Mouse (Mus musculus) CH12.LX (cell line): ENCODE data around the gene Gm28539. TPM values are rescaled to one million over a fixed set of nuclear protein-coding genes. Genes with fewer than 3 reads are reported as not detected.

Source experiments
- DNase-seq: peaks from one replicate; pipeline ENCODE4 v3.0.0-alpha.2; 2013; ENCODE audit errors: extremely low read depth
- H3K27ac ChIP-seq: 2 replicates; pipeline ENCODE4 v1.5.1; 2012; ENCODE audit warnings: low read depth, mild to moderate bottlenecking, control low read depth, moderate library complexity; ENCODE audit not compliant: insufficient read depth
- H3K27me3 ChIP-seq: replicated peaks from 2 replicates; pipeline ENCODE3; 2012; ENCODE audit warnings: inconsistent platforms
- H3K36me3 ChIP-seq, 2 experiments: replicated peaks in 1 of 2; 2 replicates each; pipeline versions ENCODE3 to v1.6.1; 2012; ENCODE audit warnings: inconsistent platforms in 1 of 2, low read length in 1 of 2, mild to moderate bottlenecking in 1 of 2, mixed read lengths in 1 of 2, moderate library complexity in 1 of 2; ENCODE audit not compliant: control insufficient read depth in 1 of 2, insufficient read depth in 1 of 2
- H3K4me1 ChIP-seq, 2 experiments: 2 replicates each; pipeline ENCODE4 v1.6.1; 2012; ENCODE audit warnings: inconsistent platforms in 1 of 2, moderate library complexity in 1 of 2; ENCODE audit not compliant: insufficient read depth in 2 of 2, control insufficient read depth in 1 of 2
- H3K4me2 ChIP-seq: 2 replicates; pipeline ENCODE4 v1.6.1; 2012; ENCODE audit warnings: low read depth, mild to moderate bottlenecking, control low read depth; ENCODE audit not compliant: poor library complexity, insufficient read depth, severe bottlenecking
- H3K4me3 ChIP-seq, 3 experiments: fragments of 150-350 bp in 1 of 3; sonication (generic) in 1 of 3; replicated peaks in 1 of 3; 2 replicates each; pipeline versions ENCODE3 to v1.5.1; 2011 to 2012; ENCODE audit warnings: low read depth in 2 of 3, low read length in 2 of 3, mild to moderate bottlenecking in 2 of 3, moderate library complexity in 2 of 3, control low read depth in 1 of 3, improper control_type of control experiment in 1 of 3, inconsistent platforms in 1 of 3, mixed read lengths in 1 of 3; ENCODE audit not compliant: poor library complexity in 1 of 3
- H3K79me2 ChIP-seq: replicated peaks from 2 replicates; pipeline ENCODE4 v1.6.1; 2012; ENCODE audit warnings: mild to moderate bottlenecking, moderate library complexity; ENCODE audit not compliant: control insufficient read depth, poor library complexity, insufficient read depth, severe bottlenecking; ENCODE audit errors: extremely low read depth
- H3K9ac ChIP-seq: 2 replicates; pipeline ENCODE4 v1.6.1; 2012; ENCODE audit warnings: low read depth, mild to moderate bottlenecking, control low read depth, moderate library complexity; ENCODE audit not compliant: insufficient read depth
- H3K9me3 ChIP-seq: replicated peaks from 2 replicates; pipeline ENCODE3; 2012; ENCODE audit warnings: low read length, inconsistent platforms, mixed read lengths
- BHLHE40 ChIP-seq: IDR thresholded peaks from 2 replicates; pipeline ENCODE4 v1.6.1; 2011; ENCODE audit warnings: mild to moderate bottlenecking, low read depth, low read length, improper control_type of control experiment
- CHD1 ChIP-seq: IDR thresholded peaks from 2 replicates; pipeline ENCODE4 v1.6.1; 2012; ENCODE audit warnings: low read depth, low read length, improper control_type of control experiment, inconsistent platforms
- CHD2 ChIP-seq: IDR thresholded peaks from 2 replicates; pipeline ENCODE4 v1.6.1; 2011; ENCODE audit warnings: low read length, improper control_type of control experiment
- CTCF ChIP-seq, 2 experiments: IDR thresholded peaks in 1 of 2; conservative IDR thresholded peaks in 1 of 2; 2 replicates each; pipeline ENCODE4 v1.5.1; 2011 to 2012; ENCODE audit warnings: low read depth in 2 of 2, low read length in 2 of 2, improper control_type of control experiment in 1 of 2, inconsistent platforms in 1 of 2, mild to moderate bottlenecking in 1 of 2, moderate library complexity in 1 of 2
- E2F4 ChIP-seq: IDR thresholded peaks from 2 replicates; pipeline ENCODE4 v1.6.1; 2011; ENCODE audit warnings: low read depth, low read length, improper control_type of control experiment; ENCODE audit not compliant: insufficient replicate concordance
- ELF1 ChIP-seq: IDR thresholded peaks from 2 replicates; pipeline ENCODE4 v1.6.1; 2014; ENCODE audit warnings: low read depth, mild to moderate bottlenecking, inconsistent platforms, low read length, improper control_type of control experiment
- EP300 ChIP-seq: IDR thresholded peaks from 2 replicates; pipeline ENCODE4 v1.6.1; 2011; ENCODE audit warnings: low read length, improper control_type of control experiment
- ETS1 ChIP-seq: conservative IDR thresholded peaks from 2 replicates; pipeline ENCODE4 v1.6.1; 2012; ENCODE audit warnings: low read depth, mild to moderate bottlenecking, inconsistent platforms, low read length, improper control_type of control experiment, moderate library complexity
- GABPA ChIP-seq: IDR thresholded peaks from 2 replicates; pipeline ENCODE4 v1.6.1; 2012; ENCODE audit warnings: low read depth, low read length, improper control_type of control experiment, inconsistent platforms; ENCODE audit not compliant: insufficient replicate concordance
- HCFC1 ChIP-seq: IDR thresholded peaks from 2 replicates; pipeline ENCODE4 v1.6.1; 2012; ENCODE audit warnings: low read depth, mild to moderate bottlenecking, inconsistent platforms, low read length, improper control_type of control experiment
- IRF4 ChIP-seq: IDR thresholded peaks from 2 replicates; pipeline ENCODE4 v1.6.1; 2014; ENCODE audit warnings: low read depth, mild to moderate bottlenecking, inconsistent platforms, low read length, improper control_type of control experiment
- JUN ChIP-seq: IDR thresholded peaks from 2 replicates; pipeline ENCODE4 v1.6.1; 2011; ENCODE audit warnings: low read depth, mild to moderate bottlenecking, low read length, improper control_type of control experiment, moderate library complexity; ENCODE audit not compliant: insufficient read depth
- JUND ChIP-seq: conservative IDR thresholded peaks from 2 replicates; pipeline ENCODE4 v1.6.1; 2011; ENCODE audit warnings: low read depth, low read length, improper control_type of control experiment
- KAT2A ChIP-seq: IDR thresholded peaks from 2 replicates; pipeline ENCODE4 v1.6.1; 2012; ENCODE audit warnings: low read length, improper control_type of control experiment, inconsistent platforms; ENCODE audit not compliant: insufficient replicate concordance
- MAFK ChIP-seq: IDR thresholded peaks from 2 replicates; pipeline ENCODE4 v1.6.1; 2011; ENCODE audit warnings: low read length, improper control_type of control experiment; ENCODE audit not compliant: insufficient replicate concordance
- MAX ChIP-seq: IDR thresholded peaks from 2 replicates; pipeline ENCODE4 v1.6.1; 2011; ENCODE audit warnings: low read length, improper control_type of control experiment
- MAZ ChIP-seq: IDR thresholded peaks from 2 replicates; pipeline ENCODE4 v1.6.1; 2012; ENCODE audit warnings: low read depth, mild to moderate bottlenecking, inconsistent platforms, low read length, improper control_type of control experiment, moderate library complexity
- MEF2A ChIP-seq: IDR thresholded peaks from 2 replicates; pipeline ENCODE4 v1.6.1; 2014; ENCODE audit warnings: low read depth, mild to moderate bottlenecking, inconsistent platforms, low read length, improper control_type of control experiment, borderline replicate concordance
- MXI1 ChIP-seq: IDR thresholded peaks from 2 replicates; pipeline ENCODE4 v1.6.1; 2011; ENCODE audit warnings: mild to moderate bottlenecking, low read depth, low read length, improper control_type of control experiment
- MYC ChIP-seq: IDR thresholded peaks from 2 replicates; pipeline ENCODE4 v1.6.1; 2011; ENCODE audit warnings: low read depth, mild to moderate bottlenecking, improper control_type of control experiment, low read length
- NELFE ChIP-seq: IDR thresholded peaks from 2 replicates; pipeline ENCODE4 v1.6.1; 2011; ENCODE audit warnings: low read depth, low read length, improper control_type of control experiment
- NRF1 ChIP-seq: IDR thresholded peaks from 2 replicates; pipeline ENCODE4 v1.6.1; 2014; ENCODE audit warnings: low read depth, mild to moderate bottlenecking, inconsistent platforms, low read length, improper control_type of control experiment, moderate library complexity
- PAX5 ChIP-seq: IDR thresholded peaks from 2 replicates; pipeline ENCODE4 v1.6.1; 2012; ENCODE audit warnings: low read length, inconsistent platforms, mixed read lengths
- POLR2A ChIP-seq: IDR thresholded peaks from 2 replicates; pipeline ENCODE4 v1.6.1; 2011; ENCODE audit warnings: low read depth, mild to moderate bottlenecking, improper control_type of control experiment, low read length
- POLR2AphosphoS2 ChIP-seq: IDR thresholded peaks from 2 replicates; pipeline ENCODE4 v1.6.1; 2011; ENCODE audit warnings: low read depth, low read length, improper control_type of control experiment
- RAD21 ChIP-seq: IDR thresholded peaks from 2 replicates; pipeline ENCODE4 v1.6.1; 2011; ENCODE audit warnings: low read depth, mild to moderate bottlenecking, low read length, improper control_type of control experiment, moderate library complexity
- RCOR1 ChIP-seq: conservative IDR thresholded peaks from 2 replicates; pipeline ENCODE4 v1.6.1; 2012; ENCODE audit warnings: low read depth, mild to moderate bottlenecking, inconsistent platforms, low read length, improper control_type of control experiment
- SIN3A ChIP-seq: IDR thresholded peaks from 2 replicates; pipeline ENCODE4 v1.6.1; 2012; ENCODE audit warnings: low read length, improper control_type of control experiment, inconsistent platforms
- SMC3 ChIP-seq: IDR thresholded peaks from 2 replicates; pipeline ENCODE4 v1.6.1; 2011; ENCODE audit warnings: low read depth, low read length, improper control_type of control experiment
- TBP ChIP-seq: conservative IDR thresholded peaks from 2 replicates; pipeline ENCODE4 v1.6.1; 2011; ENCODE audit warnings: low read depth, low read length, improper control_type of control experiment
- TCF12 ChIP-seq: IDR thresholded peaks from 2 replicates; pipeline ENCODE4 v1.6.1; 2014; ENCODE audit warnings: low read depth, mild to moderate bottlenecking, inconsistent platforms, low read length, improper control_type of control experiment
- UBTF ChIP-seq: IDR thresholded peaks from 2 replicates; pipeline ENCODE4 v1.6.1; 2012; ENCODE audit warnings: low read depth, mild to moderate bottlenecking, inconsistent platforms, low read length, improper control_type of control experiment, moderate library complexity
- USF1 ChIP-seq: IDR thresholded peaks from 2 replicates; pipeline ENCODE4 v1.6.1; 2014; ENCODE audit warnings: low read depth, mild to moderate bottlenecking, inconsistent platforms, low read length, improper control_type of control experiment
- USF2 ChIP-seq: conservative IDR thresholded peaks from 2 replicates; pipeline ENCODE4 v1.6.1; 2011; ENCODE audit warnings: low read depth, low read length, improper control_type of control experiment
- ZC3H11A ChIP-seq: IDR thresholded peaks from 2 replicates; pipeline ENCODE4 v1.6.1; 2012; ENCODE audit warnings: low read depth, mild to moderate bottlenecking, inconsistent platforms, low read length, improper control_type of control experiment
- ZKSCAN1 ChIP-seq: IDR thresholded peaks from 2 replicates; pipeline ENCODE4 v1.6.1; 2012; ENCODE audit warnings: low read depth, inconsistent platforms, low read length, improper control_type of control experiment, borderline replicate concordance
- ZMIZ1 ChIP-seq: IDR thresholded peaks from 2 replicates; pipeline ENCODE4 v1.6.1; 2012; ENCODE audit warnings: low read depth, mild to moderate bottlenecking, inconsistent platforms, low read length, improper control_type of control experiment
- ZNF384 ChIP-seq: IDR thresholded peaks from 2 replicates; pipeline ENCODE4 v1.6.1; 2012; ENCODE audit warnings: low read depth, low read length, improper control_type of control experiment, inconsistent platforms
- dilution Hi-C: fragments of 300-500 bp; cut with MboI; formaldehyde crosslinking; loops from 2 replicates; pipeline ENCODE4 v1.14.3; 2020; ENCODE audit warnings: low sequenced_read_pairs; ENCODE audit not compliant: extremely low pct_unique_long_range_greater_than_20kb, extremely low pct_ligation_motif_present
- in situ Hi-C: fragments of 300-500 bp; cut with MboI; formaldehyde crosslinking; loops from 3 replicates; pipeline ENCODE4 v1.14.3; 2019; ENCODE audit warnings: low sequenced_read_pairs, low pct_ligation_motif_present, low pct_unique_long_range_greater_than_20kb, mixed read lengths
- polyA plus RNA-seq: library from polyadenylated mRNA; unstranded; fragments of >175 nt; gene quantifications from 2 replicates; pipeline ENCODE4 v1.2.1, GENCODE M21; 2012; ENCODE audit warnings: low read depth; ENCODE audit not compliant: insufficient read length
- total RNA-seq, 2 experiments: library from RNA; depleted of rRNA; stranded (reverse); fragments of 300-350 nt in 1 of 2; fragments of >200 nt in 1 of 2; gene quantifications; 2 replicates each; pipeline ENCODE4 v1.2.3; 2012 to 2014

Gene Gm28539
- total and polyA plus RNA-seq, 3 experiments, result 3.9 to 12.2 TPM; not detected in 1

GRCm38 (mm10) chr16:18916064-18916463 is 79.7 kb downstream of the Gm28539 start:
- dilution Hi-C loops, result no loop called here
- Histone ChIP-seq H3K27ac (no peak overlapping the region), H3K4me1 (peaks cover 3 to 14% of the 10 kb centered on the region in 2 experiments; a peak in 3 of 4 replicates), H3K9ac (no peak overlapping the region), H3K36me3 (peaks cover 72 to 90% of the 10 kb centered on the region in 2 experiments), H3K4me2 (no peak overlapping the region), H3K27me3 (no peaks in the 10 kb centered on the region), H3K9me3 (peaks cover 5% of the 10 kb centered on the region), H3K79me2 (no peaks in the 10 kb centered on the region), H3K4me3 (no peak overlapping the region)
- in situ Hi-C loops, result no loop called here
- peak; percentile 43 for DNase-seq
- TF ChIP-seq ETS1 (no peak; the same call in 1 of the 2 replicates), MAX (peak; percentile 23; the same call in 1 of the 2 replicates), TBP (no peak), NRF1 (no peak), USF1 (no peak), RAD21 (no peak), CHD2 (no peak), JUND (peak; percentile 92), MAFK (no peak), CHD1 (no peak), SMC3 (no peak), EP300 (peak; percentile 66), MEF2A (no peak), KAT2A (no peak), HCFC1 (no peak), CTCF (conservative IDR thresholded peaks at IDR 0.05 in 1 of 2, IDR thresholded peaks at IDR 0.05 in 1 of 2; ENCODE audit: low read depth in 2 of 2, low read length in 2 of 2) (no peak), TCF12 (0 out of 2 replicates have a peak, but pooled peaks have one; percentile 28), BHLHE40 (no peak), E2F4 (no peak), MYC (peak; percentile 44; the same call in 1 of the 2 replicates), IRF4 (0 out of 2 replicates have a peak, but pooled peaks have one; percentile 16), ZNF384 (no peak), USF2 (no peak), SIN3A (no peak), RCOR1 (no peak), ZC3H11A (no peak), MAZ (no peak), UBTF (no peak), POLR2A (no peak), MXI1 (no peak), ELF1 (no peak), GABPA (no peak), PAX5 (no peak), ZKSCAN1 (no peak), NELFE (no peak), POLR2AphosphoS2 (no peak), JUN (peak; percentile 93), ZMIZ1 (no peak)
